Mouse (Mus musculus) forebrain, embryonic 11.5 days (tissue): ENCODE results near the gene Zcchc24. TPM values are rescaled to one million over a fixed set of nuclear protein-coding genes. Genes with fewer than 3 reads are reported as not detected.
A peak's percentile ranks its signal among the peaks of the same experiment; 100 is the strongest.

Source experiments
- ATAC-seq: fragments of 200-750 bp; cut with Nextera tagmentation; replicated peaks from 2 replicates; pipeline ENCODE4 v1.8.0; 2017; ENCODE audit warnings: moderate TSS enrichment; ENCODE audit not compliant: low FRiP score
- DNase-seq: peaks from one replicate; pipeline ENCODE4 v3.0.0-alpha.2; 2017; ENCODE audit warnings: low spot score
- H3K27ac ChIP-seq: fragments of 300-500 bp; sonication (generic); 2 replicates; pipeline ENCODE4 v1.5.1; 2014; ENCODE audit warnings: low read depth, low read length
- H3K27me3 ChIP-seq: fragments of 300-500 bp; sonication (generic); 2 replicates; pipeline ENCODE4 v1.6.1; 2014; ENCODE audit warnings: mild to moderate bottlenecking, low read length, mixed read lengths; ENCODE audit not compliant: control insufficient read depth, insufficient read depth
- H3K36me3 ChIP-seq: fragments of 300-500 bp; sonication (generic); 2 replicates; pipeline ENCODE4 v1.6.1; 2014; ENCODE audit warnings: mild to moderate bottlenecking, low read length, moderate library complexity, mixed read lengths; ENCODE audit not compliant: control insufficient read depth, insufficient read depth
- H3K4me1 ChIP-seq: fragments of 300-500 bp; sonication (generic); replicated peaks from 2 replicates; pipeline ENCODE4 v1.6.1; 2014; ENCODE audit warnings: low read length, mixed read lengths; ENCODE audit not compliant: control insufficient read depth, insufficient read depth
- H3K4me2 ChIP-seq: fragments of 300-500 bp; sonication (generic); 2 replicates; pipeline ENCODE4 v1.6.1; 2014; ENCODE audit warnings: low read depth, mild to moderate bottlenecking, low read length, moderate library complexity, mixed read lengths; ENCODE audit not compliant: severe bottlenecking
- H3K4me3 ChIP-seq: fragments of 300-500 bp; sonication (generic); 2 replicates; pipeline ENCODE4 v1.5.1; 2014; ENCODE audit warnings: low read depth, low read length
- H3K9ac ChIP-seq: fragments of 300-500 bp; sonication (generic); 2 replicates; pipeline ENCODE4 v1.6.1; 2014; ENCODE audit warnings: low read length
- H3K9me3 ChIP-seq: fragments of 300-500 bp; sonication (generic); 2 replicates; pipeline ENCODE4 v1.6.1; 2016; ENCODE audit warnings: low read length, mixed read lengths; ENCODE audit not compliant: control insufficient read depth
- WGBS: fragments of 180-500 bp; shearing (Covaris S2); extraction: QIAGEN DNeasy Blood & Tissue Kit; methylation state at CpG from one replicate; pipeline ENCODE4 v1.1.7; 2014; 5-methylcytosine and 5-hydroxymethylcytosine counted together
- polyA plus RNA-seq: library from polyadenylated mRNA; unstranded; fragments of >200 nt; fragmentation: Nextera tagmentation; extraction: Ambion mirVana; gene quantifications from 2 replicates; pipeline ENCODE4 v1.2.1, GENCODE M21; 2014

Zcchc24 gene
- polyA plus RNA-seq, 1 experiment from 2014 or later = 15.2 TPM

GRCm38 (mm10) chr14:25769626-25770306, 927 bp upstream of the Zcchc24 start:
- Histone ChIP-seq H3K4me1 (peaks cover 27% of the 10 kb centered on the region), H3K27ac (no peak overlapping the region), H3K9me3 (no peaks in the 10 kb centered on the region), H3K4me2 (peak overlapping the region; percentile 99), H3K9ac (no peak overlapping the region), H3K27me3 (no peaks in the 10 kb centered on the region; the same call in 1 of the 2 replicates), H3K4me3 (peak overlapping the region; percentile 61; the same call in 1 of the 2 replicates), H3K36me3 (no peaks in the 10 kb centered on the region)
- ATAC-seq (0 out of 2 replicates have a peak, but pooled peaks have one; percentile 15), DNase-seq (peak; percentile 66)
- 19% methylated on average over 5 of the region's 8 CpGs for WGBS

GRCm38 (mm10) chr14:25768261-25768893, 462 bp downstream of the Zcchc24 start:
- peak; percentile 78 for DNase-seq

GRCm38 (mm10) chr14:25767725-25768203, 1.1 kb downstream of the Zcchc24 start:
- H3K27ac ChIP-seq = no peak overlapping the region
- DNase-seq = no peak
- H3K27me3 ChIP-seq = no peaks in the 10 kb centered on the region; the same call in 1 of the 2 replicates

More at GRCm38 (mm10) chr14:25768261-25768893, 462 bp downstream of the Zcchc24 start:
- Histone ChIP-seq H3K4me3 (peak overlapping the region; percentile 61), H3K4me2 (peak overlapping the region; percentile 99), H3K4me1 (peaks cover 27% of the 10 kb centered on the region), H3K9me3 (no peaks in the 10 kb centered on the region), H3K9ac (peak overlapping the region; percentile 72), H3K36me3 (no peaks in the 10 kb centered on the region), H3K27ac (0 out of 2 replicates have a peak overlapping the region, but pooled peaks have one; percentile 18), H3K27me3 (no peaks in the 10 kb centered on the region; the same call in 1 of the 2 replicates)
- WGBS = 1% methylated on average over 45 of the region's 50 CpGs
- peak; percentile 42 for ATAC-seq

GRCm38 (mm10) chr14:25766441-25766840, 2.4 kb downstream of the Zcchc24 start:
- peaks cover 27% of the 10 kb centered on the region for H3K4me1 ChIP-seq
- H3K27me3 ChIP-seq = no peaks in the 10 kb centered on the region; the same call in 1 of the 2 replicates
- ATAC-seq (no peak), DNase-seq (no peak)
- H3K27ac ChIP-seq = no peak overlapping the region
- no peaks in the 10 kb centered on the region for H3K9me3 ChIP-seq
- H3K4me2 ChIP-seq = peak overlapping the region; percentile 99
- whole genome bisulfite sequencing = 68% methylated on average over 4 of the region's 4 CpGs
- no peak overlapping the region for H3K4me3 ChIP-seq
- H3K36me3 ChIP-seq = no peaks in the 10 kb centered on the region
- peak overlapping the region; percentile 7; the same call in 1 of the 2 replicates for H3K9ac ChIP-seq

More at GRCm38 (mm10) chr14:25767725-25768203, 1.1 kb downstream of the Zcchc24 start:
- H3K9me3 ChIP-seq = no peaks in the 10 kb centered on the region
- H3K4me1 ChIP-seq = peaks cover 27% of the 10 kb centered on the region
- H3K4me2 ChIP-seq = peak overlapping the region; percentile 99
- 19% methylated on average over 6 of the region's 6 CpGs for WGBS
- ATAC-seq = no peak
- H3K36me3 ChIP-seq = no peaks in the 10 kb centered on the region
- peak overlapping the region; percentile 72 for H3K9ac ChIP-seq
- H3K4me3 ChIP-seq = peak overlapping the region; percentile 61

- no peak overlapping the region for H3K4me3 ChIP-seq
- peaks cover 27% of the 10 kb centered on the region for H3K4me1 ChIP-seq
- H3K27me3 ChIP-seq = no peaks in the 10 kb centered on the region; the same call in 1 of the 2 replicates
- ATAC-seq = no peak
- peak overlapping the region; percentile 6 for H3K4me2 ChIP-seq
- peak overlapping the region; percentile 7; the same call in 1 of the 2 replicates for H3K9ac ChIP-seq
- peak; percentile 69 for DNase-seq
- H3K36me3 ChIP-seq = no peaks in the 10 kb centered on the region
- H3K27ac ChIP-seq = 0 out of 2 replicates have a peak overlapping the region, but pooled peaks have one; percentile 20
- H3K9me3 ChIP-seq = no peaks in the 10 kb centered on the region
- 16% methylated on average over 8 of the region's 8 CpGs for WGBS
Observed at GRCm38 (mm10) chr14:25765921-25766320, 2.9 kb downstream of the Zcchc24 start.

- DNase-seq = no peak
- H3K4me2 ChIP-seq = no peak overlapping the region
- no peak overlapping the region for H3K4me3 ChIP-seq
- no peak for ATAC-seq
- H3K27me3 ChIP-seq = no peaks in the 10 kb centered on the region; the same call in 1 of the 2 replicates
- no peaks in the 10 kb centered on the region for H3K36me3 ChIP-seq
- H3K27ac ChIP-seq = 0 out of 2 replicates have a peak overlapping the region, but pooled peaks have one; percentile 20
- no peaks in the 10 kb centered on the region for H3K9me3 ChIP-seq
- H3K9ac ChIP-seq = no peak overlapping the region
- WGBS = 41% methylated on average over 12 of the region's 12 CpGs
- H3K4me1 ChIP-seq = peaks cover 27% of the 10 kb centered on the region
Observed at GRCm38 (mm10) chr14:25765146-25765545, 3.7 kb downstream of the Zcchc24 start.

GRCm38 (mm10) chr14:25761184-25761583, 7.7 kb downstream of the Zcchc24 start:
- Histone ChIP-seq H3K27ac (no peak overlapping the region), H3K27me3 (no peaks in the 10 kb centered on the region), H3K36me3 (no peaks in the 10 kb centered on the region), H3K9me3 (no peaks in the 10 kb centered on the region), H3K4me1 (peaks cover 9% of the 10 kb centered on the region; the same call in 1 of the 2 replicates), H3K4me3 (no peak overlapping the region), H3K4me2 (no peak overlapping the region), H3K9ac (no peak overlapping the region)
- WGBS = 92% methylated on average over 5 of the region's 5 CpGs
- ATAC-seq (no peak), DNase-seq (no peak)

GRCm38 (mm10) chr14:25759981-25760537, 8.8 kb downstream of the Zcchc24 start:
- no peak overlapping the region for H3K4me2 ChIP-seq
- no peaks in the 10 kb centered on the region for H3K27me3 ChIP-seq
- H3K9me3 ChIP-seq = no peaks in the 10 kb centered on the region
- DNase-seq = no peak
- no peaks in the 10 kb centered on the region for H3K4me1 ChIP-seq
- H3K4me3 ChIP-seq = no peak overlapping the region
- H3K27ac ChIP-seq = no peak overlapping the region
- no peak for ATAC-seq
- WGBS = 77% methylated on average over 8 of the region's 8 CpGs
- no peaks in the 10 kb centered on the region for H3K36me3 ChIP-seq
- H3K9ac ChIP-seq = no peak overlapping the region
